Mouse (Mus musculus) splenic B cell, adult 2 months (primary cell): ENCODE results near the gene Arpp19.

Source experiments
- DNase-seq: peaks from one replicate; pipeline ENCODE4 v3.0.0-alpha.2; 2011; ENCODE audit warnings: low read depth, low spot score
- H3K27me3 ChIP-seq: 2 replicates; pipeline ENCODE4 v1.6.1; 2012; ENCODE audit warnings: mild to moderate bottlenecking, low read length, moderate library complexity, mixed read lengths; ENCODE audit not compliant: control insufficient read depth, poor library complexity, insufficient read depth, severe bottlenecking
- H3K36me3 ChIP-seq: 2 replicates; pipeline ENCODE4 v1.6.1; 2012; ENCODE audit warnings: mild to moderate bottlenecking, low read length, moderate library complexity, mixed read lengths; ENCODE audit not compliant: control insufficient read depth, poor library complexity, insufficient read depth, severe bottlenecking

Arpp19 gene

GRCm38 (mm10) chr9:75037451-75038356 is at the start of gene Arpp19:
TSS of gene Arpp19 (plus strand) at chr9:75037614.
- Histone ChIP-seq H3K36me3 (0 out of 2 replicates have a peak, but pooled peaks cover under 1% of the 10 kb centered on the region), H3K27me3 (no peaks in the 10 kb centered on the region; the same call in none of the 2 replicates)
- DNase-seq, result peak; percentile 90

DNA sequence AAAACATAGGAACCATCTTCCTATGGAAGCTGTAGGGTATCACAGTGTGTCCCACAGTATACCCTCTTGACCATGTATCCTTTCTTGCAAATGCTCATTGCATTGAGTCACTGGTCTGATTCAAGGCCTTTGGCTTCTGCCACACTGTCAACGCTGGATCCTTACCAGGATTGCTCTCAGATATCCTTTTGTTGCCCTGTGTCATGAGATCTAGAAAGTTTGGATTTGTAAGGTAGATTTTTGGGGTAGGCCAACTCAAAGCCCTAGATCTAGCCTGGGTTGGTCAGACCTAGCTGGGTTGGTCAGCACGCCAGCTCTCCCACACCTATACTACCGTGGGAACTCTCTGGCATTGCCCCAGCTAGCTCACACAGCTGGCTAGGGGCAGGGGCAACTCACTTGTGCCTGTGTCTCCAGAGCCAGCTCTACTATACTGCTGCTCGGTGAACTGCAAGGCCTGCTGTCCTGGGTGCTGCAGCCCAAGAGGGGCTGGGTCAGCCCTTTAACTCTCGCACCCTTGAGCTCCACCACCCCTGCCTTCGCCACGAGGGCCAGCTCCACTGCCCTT is 48.4 kb upstream of the Arpp19 start:
- Histone ChIP-seq H3K36me3 (no peaks in the 10 kb centered on the region), H3K27me3 (no peaks in the 10 kb centered on the region)
- no peak for DNase-seq

- no peaks in the 10 kb centered on the region for H3K36me3 ChIP-seq
- no peak for DNase-seq
- H3K27me3 ChIP-seq, result no peaks in the 10 kb centered on the region
These were observed 47.4 kb upstream of the Arpp19 start for GRCm38 (mm10) chr9:74989990-74990389.

GRCm38 (mm10) chr9:74994611-74995257 is 42.7 kb upstream of the Arpp19 start:
- Histone ChIP-seq H3K27me3 (no peaks in the 10 kb centered on the region), H3K36me3 (no peaks in the 10 kb centered on the region)
- no peak for DNase-seq

- Histone ChIP-seq H3K27me3 (no peaks in the 10 kb centered on the region), H3K36me3 (no peaks in the 10 kb centered on the region)
- no peak for DNase-seq
These were observed 41.1 kb upstream of the Arpp19 start for GRCm38 (mm10) chr9:74996349-74996748.

DNA sequence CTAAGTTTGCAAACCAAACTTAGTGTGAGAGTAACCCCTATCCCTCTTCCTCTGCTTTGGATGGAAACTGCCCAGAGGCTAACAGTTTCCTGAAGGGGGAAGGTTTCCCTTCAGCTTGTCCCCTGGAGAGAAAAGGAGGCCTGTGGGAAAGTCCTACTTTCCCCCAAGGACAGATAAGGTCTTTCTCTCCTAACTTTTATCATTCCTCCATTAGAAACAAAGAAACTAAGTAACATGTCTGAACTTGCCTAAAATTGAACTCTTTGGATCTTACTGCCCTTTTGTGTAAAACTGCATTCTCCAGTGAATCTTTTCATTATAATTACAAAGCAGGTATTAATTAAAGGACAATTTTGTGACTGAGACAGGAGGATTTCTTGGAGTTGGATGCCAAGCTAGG is 39.4 kb upstream of the Arpp19 start:
- H3K27me3 ChIP-seq, result no peaks in the 10 kb centered on the region
- DNase-seq, result no peak
- no peaks in the 10 kb centered on the region for H3K36me3 ChIP-seq

DNA sequence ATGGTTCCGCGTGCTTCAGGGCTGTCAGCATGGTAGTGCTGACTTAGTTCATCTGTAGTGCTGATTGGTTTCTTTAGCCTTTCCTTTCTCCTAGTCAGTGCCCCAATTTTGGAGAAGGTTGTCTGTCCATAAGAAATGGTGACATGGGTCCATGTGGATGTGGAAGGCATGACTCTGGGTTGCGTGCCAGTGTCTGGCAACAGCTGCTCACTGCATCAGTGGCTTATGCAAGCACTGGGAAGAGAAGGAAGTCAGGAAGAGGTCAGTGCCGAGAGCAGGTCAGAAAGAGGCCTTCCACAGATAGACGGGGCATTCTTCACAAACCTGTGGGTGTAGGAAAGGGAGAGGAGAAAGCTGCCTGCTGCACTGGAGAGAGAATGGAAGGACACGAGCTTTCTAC is 36.4 kb upstream of the Arpp19 start:
- H3K36me3 ChIP-seq, result no peaks in the 10 kb centered on the region; the same call in 1 of the 2 replicates
- DNase-seq, result no peak
- H3K27me3 ChIP-seq, result no peaks in the 10 kb centered on the region

DNA sequence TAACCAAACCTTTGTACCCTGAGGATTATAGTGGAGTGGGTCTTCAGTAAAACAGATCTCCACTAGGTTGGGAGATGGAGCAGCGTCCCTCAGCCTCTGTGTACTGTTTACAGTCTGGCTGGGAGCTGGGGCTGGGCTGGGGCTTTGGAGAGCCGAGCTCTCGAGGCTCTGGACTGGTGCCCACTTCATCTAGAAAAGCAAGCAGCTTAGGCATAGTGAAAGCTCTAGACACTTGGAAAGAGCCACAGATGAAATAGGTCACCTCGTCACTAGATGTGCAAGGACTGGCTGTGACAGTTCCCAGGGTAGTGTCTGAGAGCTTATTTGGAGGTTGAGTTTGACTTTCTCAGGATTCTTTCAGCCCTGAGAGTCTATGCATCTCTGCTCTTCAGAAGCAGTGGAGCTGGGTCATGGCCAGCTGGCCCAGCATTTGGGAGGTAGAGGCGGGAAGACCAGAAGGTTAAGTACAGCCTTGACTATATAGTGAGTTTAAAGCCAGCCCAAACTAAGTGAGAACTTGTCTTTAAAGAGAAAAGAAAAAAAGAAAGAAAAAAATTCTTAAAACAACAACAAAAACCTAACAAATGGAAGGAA is 35.7 kb upstream of the Arpp19 start:
- DNase-seq, result no peak
- Histone ChIP-seq H3K36me3 (no peaks in the 10 kb centered on the region; the same call in 1 of the 2 replicates), H3K27me3 (no peaks in the 10 kb centered on the region)

DNA sequence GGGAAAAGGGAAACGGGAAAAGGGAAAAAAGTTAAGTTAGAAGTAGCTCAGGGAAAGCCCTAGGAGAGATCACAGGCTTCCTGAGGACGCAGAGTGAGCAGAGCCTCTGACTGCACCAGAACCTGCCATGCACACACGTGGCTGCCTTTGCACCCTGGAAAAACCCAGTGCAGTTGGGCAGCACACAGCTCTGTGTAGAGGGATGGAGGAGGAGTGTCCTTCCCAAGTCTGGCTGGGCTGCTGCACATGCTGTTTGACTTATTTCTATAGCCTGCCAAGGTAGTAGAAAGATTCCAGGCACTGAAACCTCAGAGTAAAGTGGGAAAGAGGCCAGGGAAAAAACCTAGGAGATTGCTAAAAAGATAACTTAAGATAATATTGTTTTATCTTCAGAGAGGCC is 35.2 kb upstream of the Arpp19 start:
- H3K36me3 ChIP-seq, result no peaks in the 10 kb centered on the region; the same call in 1 of the 2 replicates
- DNase-seq, result no peak
- no peaks in the 10 kb centered on the region for H3K27me3 ChIP-seq

DNA sequence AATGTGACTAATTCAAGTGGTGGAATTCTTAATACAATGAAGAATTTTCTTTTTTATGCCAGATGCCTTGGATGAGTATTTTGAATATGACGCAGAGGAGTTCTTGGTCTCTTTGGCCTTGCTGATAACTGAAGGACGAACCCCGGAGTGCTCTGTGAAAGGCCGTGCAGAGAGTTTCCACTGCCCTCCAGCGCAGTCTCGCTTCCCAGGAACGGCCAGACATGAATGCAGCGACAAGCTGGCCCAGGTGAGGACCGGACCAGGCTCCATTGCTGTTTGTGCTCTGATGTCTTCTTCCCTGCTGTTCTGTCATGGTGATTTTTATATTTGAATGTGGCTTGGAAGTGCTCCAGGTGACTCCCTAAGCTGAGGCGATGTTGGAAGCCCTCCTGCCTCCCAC is 33.2 kb upstream of the Arpp19 start:
- no peaks in the 10 kb centered on the region for H3K27me3 ChIP-seq
- no peak for DNase-seq

DNA sequence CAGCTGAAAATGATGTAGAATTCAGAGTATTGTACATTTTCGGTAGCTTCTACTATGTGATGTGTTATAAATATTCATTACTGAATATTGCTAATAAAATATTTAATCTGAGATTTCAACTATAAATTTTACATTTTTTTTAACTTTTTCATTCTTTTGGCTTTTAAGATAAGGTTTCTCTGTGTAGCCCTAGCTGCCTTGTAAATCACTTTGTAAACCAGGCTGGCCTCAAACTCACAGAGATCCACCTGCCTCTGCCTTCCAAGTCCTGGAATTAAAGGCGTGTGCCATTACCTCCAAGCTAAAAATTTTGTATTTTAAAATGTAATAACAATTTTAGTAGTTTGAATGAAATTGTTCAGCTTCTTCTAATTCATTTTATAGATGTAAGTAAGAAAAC is 20.8 kb upstream of the Arpp19 start:
- peak; percentile 24 for DNase-seq
- H3K27me3 ChIP-seq, result no peaks in the 10 kb centered on the region
- H3K36me3 ChIP-seq, result peaks cover 23% of the 10 kb centered on the region

More for the DNA sequence above, 33.2 kb upstream of the Arpp19 start:
- H3K36me3 ChIP-seq, result peaks cover 2% of the 10 kb centered on the region; the same call in 1 of the 2 replicates

GRCm38 (mm10) chr9:75019181-75019580 is 18.2 kb upstream of the Arpp19 start:
- peaks cover 14% of the 10 kb centered on the region for H3K36me3 ChIP-seq

GRCm38 (mm10) chr9:75019592-75019991 is 17.8 kb upstream of the Arpp19 start:
- Histone ChIP-seq H3K27me3 (no peaks in the 10 kb centered on the region), H3K36me3 (peaks cover 12% of the 10 kb centered on the region)
- DNase-seq, result no peak

More at GRCm38 (mm10) chr9:75019181-75019580, 18.2 kb upstream of the Arpp19 start:
- H3K27me3 ChIP-seq, result no peaks in the 10 kb centered on the region
- DNase-seq, result no peak

DNA sequence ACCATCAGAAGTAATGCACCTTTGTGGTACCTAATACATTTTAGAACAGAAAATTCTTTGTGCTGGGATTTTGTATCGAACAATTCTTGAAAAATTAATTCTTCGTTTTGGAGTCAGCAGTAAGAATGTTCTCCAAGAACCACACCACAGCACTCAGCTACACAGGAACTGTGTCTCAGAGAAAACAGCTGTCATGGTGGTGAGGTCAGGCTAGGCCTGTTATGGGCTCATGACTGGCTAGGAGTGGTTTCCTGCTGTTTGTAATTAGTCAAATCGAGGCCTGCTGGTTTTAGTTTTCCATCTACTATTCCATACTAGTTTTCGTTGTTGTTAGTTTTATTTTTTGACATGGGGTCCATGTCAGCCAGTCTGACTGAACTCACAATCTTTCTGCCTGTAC is 16.9 kb upstream of the Arpp19 start:
- no peak for DNase-seq
- Histone ChIP-seq H3K36me3 (peaks cover 12% of the 10 kb centered on the region), H3K27me3 (no peaks in the 10 kb centered on the region)
